Comparison of ENCODE assay signal across 12 mouse cellular contexts in genomic region chr2:131223569-131223968, GRCm38 (mm10). TPM values are rescaled to one million over a fixed set of nuclear protein-coding genes. Genes with fewer than 3 reads are reported as not detected.
DNase-seq lines count a peak whose midpoint lies in the region; ATAC-seq and TF ChIP-seq lines count a peak whose summit lies in the region.
"Had no signal": no experiment of that assay in that cellular context is flagged by ENCODE, and none has a peak within 500 bp of the region (broad histone marks: within the 10 kb centered on the region; RNA-seq: fewer than 3 reads in every experiment).

No protein-coding gene starts in this region.

- no peak overlapping the region for H3K4me2 ChIP-seq in intestine, embryonic 15.5 days (replicated peaks)
- no peak overlapping the region for H3K4me2 ChIP-seq in intestine, postnatal 0 days (replicated peaks; ENCODE audit: low read depth)
- H3K4me2 ChIP-seq: heart, embryonic 15.5 days; hindbrain, embryonic 15.5 days had no signal

- H3K4me1 ChIP-seq in intestine, embryonic 15.5 days (replicated peaks) = peaks cover 8% of the 10 kb centered on the region
- 0 out of 2 replicates have a peak, but pooled peaks cover 2% of the 10 kb centered on the region for H3K4me1 ChIP-seq in intestine, postnatal 0 days (replicated peaks; ENCODE audit: control insufficient read depth, insufficient read depth, low read length)
- H3K4me1 ChIP-seq in bone marrow, adult 2 months (ENCODE audit: control insufficient read depth, insufficient read depth, low read length) = peaks cover 4% of the 10 kb centered on the region
- no peaks in the 10 kb centered on the region for H3K4me1 ChIP-seq in limb, embryonic 10.5 days
- H3K4me1 ChIP-seq: hindbrain, embryonic 15.5 days had no signal

- DNase-seq in spleen, postnatal 4 days (ENCODE audit: low spot score in 2 of 2) = peak; percentile 79
- DNase-seq in frontal cortex, adult 2 months (ENCODE audit: extremely low spot score in 1 of 2, low spot score in 1 of 2) = no peak
- no peak for DNase-seq in limb, embryonic 10.5 days (ENCODE audit: low spot score)
- DNase-seq in left cerebral cortex, postnatal 4 days = no peak
- DNase-seq: kidney, postnatal 25 days; retina, postnatal 1 day had no signal

- intact Hi-C loops in left cerebral cortex, postnatal 4 days (cut with DNase I) = no loop called here

- no peak overlapping the region for H3K9ac ChIP-seq in intestine, embryonic 15.5 days
- H3K9ac ChIP-seq in intestine, postnatal 0 days (ENCODE audit: low read depth, low read length) = no peak overlapping the region
- H3K9ac ChIP-seq: heart, embryonic 15.5 days; hindbrain, embryonic 15.5 days had no signal

- no peaks in the 10 kb centered on the region for H3K27me3 ChIP-seq in intestine, embryonic 15.5 days (replicated peaks)
- no peaks in the 10 kb centered on the region for H3K27me3 ChIP-seq in intestine, postnatal 0 days (replicated peaks; ENCODE audit: control insufficient read depth, insufficient read depth, low read length)
- no peaks in the 10 kb centered on the region for H3K27me3 ChIP-seq in limb, embryonic 10.5 days (ENCODE audit: low read depth, poor library complexity, severe bottlenecking)
- H3K27me3 ChIP-seq: heart, embryonic 15.5 days; hindbrain, embryonic 15.5 days had no signal

- WGBS in intestine, embryonic 15.5 days = 69% methylated on average over 1 of the region's 1 CpGs
- 64% methylated on average over 1 of the region's 1 CpGs for WGBS in intestine, postnatal 0 days
- 72% methylated on average over 1 of the region's 1 CpGs for WGBS in bone marrow, adult 2 months
- 62% methylated on average over 1 of the region's 1 CpGs for WGBS in limb, embryonic 10.5 days

- no peaks in the 10 kb centered on the region for H3K36me3 ChIP-seq in intestine, embryonic 15.5 days
- no peaks in the 10 kb centered on the region for H3K36me3 ChIP-seq in intestine, postnatal 0 days (ENCODE audit: control insufficient read depth, insufficient read depth)
- no peaks in the 10 kb centered on the region for H3K36me3 ChIP-seq in limb, embryonic 10.5 days
- H3K36me3 ChIP-seq: heart, embryonic 15.5 days; hindbrain, embryonic 15.5 days had no signal

- no peak overlapping the region for H3K4me3 ChIP-seq in intestine, embryonic 15.5 days (replicated peaks)
- no peak overlapping the region for H3K4me3 ChIP-seq in intestine, postnatal 0 days (ENCODE audit: low read depth, low read length)
- no peak overlapping the region for H3K4me3 ChIP-seq in bone marrow, adult 2 months (replicated peaks; ENCODE audit: control insufficient read depth, low read depth, low read length)
- H3K4me3 ChIP-seq in limb, embryonic 10.5 days = no peak overlapping the region
- H3K4me3 ChIP-seq: heart, embryonic 15.5 days; hindbrain, embryonic 15.5 days had no signal

- no peak overlapping the region for H3K27ac ChIP-seq in intestine, embryonic 15.5 days
- H3K27ac ChIP-seq in intestine, postnatal 0 days (ENCODE audit: low read depth, low read length) = no peak overlapping the region
- H3K27ac ChIP-seq in bone marrow, adult 2 months (ENCODE audit: control insufficient read depth, insufficient read depth, low read depth, low read length, poor library complexity) = peak overlapping the region; percentile 44; the same call in 1 of the 2 replicates
- no peak overlapping the region for H3K27ac ChIP-seq in limb, embryonic 10.5 days
- H3K27ac ChIP-seq: heart, embryonic 15.5 days; hindbrain, embryonic 15.5 days had no signal

- no peak for TF ChIP-seq CTCF in intestine, postnatal 0 days (IDR thresholded peaks at IDR 0.05; ENCODE audit: low read depth)
- TF ChIP-seq CTCF in bone marrow, adult 2 months (IDR thresholded peaks at IDR 0.05; ENCODE audit: control insufficient read depth, insufficient read depth, low read length) = no peak

- ATAC-seq in intestine, embryonic 15.5 days = peak; percentile 52; the same call in 1 of the 2 replicates
- no peak for ATAC-seq in intestine, postnatal 0 days
- peak; percentile 32 to 51; a peak in 1 of 4 replicates for ATAC-seq in hematopoietic stem cell, adult 5-6 weeks (replicated peaks in 1 of 2; ENCODE audit: insufficient read depth in 1 of 2, low FRiP score in 2 of 2, low TSS enrichment in 1 of 2, low read depth in 1 of 2, poor library complexity in 2 of 2, severe bottlenecking in 2 of 2)

- H3K9me3 ChIP-seq in intestine, embryonic 15.5 days = no peaks in the 10 kb centered on the region
- no peaks in the 10 kb centered on the region for H3K9me3 ChIP-seq in intestine, postnatal 0 days (ENCODE audit: control insufficient read depth)
- no peaks in the 10 kb centered on the region for H3K9me3 ChIP-seq in limb, embryonic 10.5 days (replicated peaks)
- H3K9me3 ChIP-seq: heart, embryonic 15.5 days; hindbrain, embryonic 15.5 days had no signal

- no peak for TF ChIP-seq POLR2A in bone marrow, adult 2 months (IDR thresholded peaks at IDR 0.05; ENCODE audit: borderline replicate concordance, control insufficient read depth, low read depth, low read length)

RNA-seq across cellular contexts. Expression of gene Mavs, which starts 10.3 kb away (rescaled TPM):
- polyA plus RNA-seq in intestine, embryonic 15.5 days (2015; fragmentation: Nextera tagmentation; extraction: Ambion mirVana) = 22.1 and 25.7 TPM in 2 replicates
- polyA plus RNA-seq in intestine, postnatal 0 days (2015; fragmentation: Nextera tagmentation; extraction: Ambion mirVana) = 27.2 and 28.5 TPM in 2 replicates
- 8.4 and 13.7 TPM in 2 replicates for polyA plus RNA-seq in bone marrow, adult 2 months (2011; ENCODE audit: insufficient read depth, insufficient read length, low replicate concordance, missing spikeins)
- total RNA-seq in hematopoietic stem cell, adult 5-6 weeks (2017) = 15.9 and 17.3 TPM in 2 replicates
- 8.2 and 8.6 TPM in 2 replicates for polyA plus RNA-seq in frontal cortex, adult 2 months (2012; rRNA removed)
- polyA plus RNA-seq in limb, embryonic 10.5 days (2016; fragmentation: Nextera tagmentation; extraction: Ambion mirVana) = 20.4 and 21.5 TPM in 2 replicates
- 1 to 10 TPM; 4.5 to 4.7 TPM for total RNA-seq in left cerebral cortex, postnatal 4 days (2021)

RNA-seq across cellular contexts. Expression of gene Ap5s1, which starts 16.7 kb away (rescaled TPM):
- polyA plus RNA-seq in intestine, embryonic 15.5 days (2015; fragmentation: Nextera tagmentation; extraction: Ambion mirVana) = 22.0 and 26.1 TPM in 2 replicates
- 37.3 and 37.5 TPM in 2 replicates for polyA plus RNA-seq in intestine, postnatal 0 days (2015; fragmentation: Nextera tagmentation; extraction: Ambion mirVana)
- polyA plus RNA-seq in bone marrow, adult 2 months (2011; ENCODE audit: insufficient read depth, insufficient read length, low replicate concordance, missing spikeins) = 12.1 and 14.5 TPM in 2 replicates
- 5.0 and 8.6 TPM in 2 replicates for total RNA-seq in hematopoietic stem cell, adult 5-6 weeks (2017)
- 47.2 and 68.7 TPM in 2 replicates for polyA plus RNA-seq in frontal cortex, adult 2 months (2012; rRNA removed)
- polyA plus RNA-seq in limb, embryonic 10.5 days (2016; fragmentation: Nextera tagmentation; extraction: Ambion mirVana) = 18.9 and 22.6 TPM in 2 replicates
- total RNA-seq in left cerebral cortex, postnatal 4 days (2021) = 10 to 100 TPM; 17.9 to 18.5 TPM

RNA-seq across cellular contexts. Expression of gene Spef1, which starts 36.5 kb away (rescaled TPM):
- polyA plus RNA-seq in intestine, embryonic 15.5 days (2015; fragmentation: Nextera tagmentation; extraction: Ambion mirVana) = 3.9 and 4.3 TPM in 2 replicates
- 2.0 and 2.1 TPM in 2 replicates for polyA plus RNA-seq in intestine, postnatal 0 days (2015; fragmentation: Nextera tagmentation; extraction: Ambion mirVana)
- 9.8 and 12.5 TPM in 2 replicates for polyA plus RNA-seq in bone marrow, adult 2 months (2011; ENCODE audit: insufficient read depth, insufficient read length, low replicate concordance, missing spikeins)
- total RNA-seq in hematopoietic stem cell, adult 5-6 weeks (2017) = 1.8 and 4.7 TPM in 2 replicates
- polyA plus RNA-seq in frontal cortex, adult 2 months (2012; rRNA removed) = 9.5 and 10.0 TPM in 2 replicates
- 1.7 and 3.4 TPM in 2 replicates for polyA plus RNA-seq in limb, embryonic 10.5 days (2016; fragmentation: Nextera tagmentation; extraction: Ambion mirVana)
- total RNA-seq in left cerebral cortex, postnatal 4 days (2021) = 10 to 100 TPM; 25.2 to 31.6 TPM

RNA-seq across cellular contexts. Expression of gene Cdc25b, which starts 36.8 kb away (rescaled TPM):
- 44.6 and 49.8 TPM in 2 replicates for polyA plus RNA-seq in intestine, embryonic 15.5 days (2015; fragmentation: Nextera tagmentation; extraction: Ambion mirVana)
- polyA plus RNA-seq in intestine, postnatal 0 days (2015; fragmentation: Nextera tagmentation; extraction: Ambion mirVana) = 10.9 and 12.4 TPM in 2 replicates
- polyA plus RNA-seq in bone marrow, adult 2 months (2011; ENCODE audit: insufficient read depth, insufficient read length, low replicate concordance, missing spikeins) = 179 and 183 TPM in 2 replicates
- total RNA-seq in hematopoietic stem cell, adult 5-6 weeks (2017) = 14.8 and 23.1 TPM in 2 replicates
- 22.8 and 27.6 TPM in 2 replicates for polyA plus RNA-seq in frontal cortex, adult 2 months (2012; rRNA removed)
- polyA plus RNA-seq in limb, embryonic 10.5 days (2016; fragmentation: Nextera tagmentation; extraction: Ambion mirVana) = 40.8 and 47.4 TPM in 2 replicates
- 10 to 100 TPM; 25.1 to 30.1 TPM for total RNA-seq in left cerebral cortex, postnatal 4 days (2021)

RNA-seq across cellular contexts. Expression of gene Pank2, which starts 38.7 kb away (rescaled TPM):
- polyA plus RNA-seq in intestine, embryonic 15.5 days (2015; fragmentation: Nextera tagmentation; extraction: Ambion mirVana) = 28.0 and 35.4 TPM in 2 replicates
- 32.4 and 35.1 TPM in 2 replicates for polyA plus RNA-seq in intestine, postnatal 0 days (2015; fragmentation: Nextera tagmentation; extraction: Ambion mirVana)
- 31.4 and 44.4 TPM in 2 replicates for polyA plus RNA-seq in bone marrow, adult 2 months (2011; ENCODE audit: insufficient read depth, insufficient read length, low replicate concordance, missing spikeins)
- total RNA-seq in hematopoietic stem cell, adult 5-6 weeks (2017) = 76.2 and 88.0 TPM in 2 replicates
- 37.7 and 38.9 TPM in 2 replicates for polyA plus RNA-seq in frontal cortex, adult 2 months (2012; rRNA removed)
- polyA plus RNA-seq in limb, embryonic 10.5 days (2016; fragmentation: Nextera tagmentation; extraction: Ambion mirVana) = 45.0 and 46.3 TPM in 2 replicates
- 10 to 100 TPM; 47.6 to 50.8 TPM for total RNA-seq in left cerebral cortex, postnatal 4 days (2021)

Comparison
In these comparisons a context has a peak if more than half of its experiments do, and no peak if none do; other contexts are left out.
1. DNase-seq: peak in spleen, postnatal 4 days (2 of 2); none in frontal cortex, adult 2 months (0 of 2), limb, embryonic 10.5 days (single experiment) and left cerebral cortex, postnatal 4 days (single experiment).